Mouse (Mus musculus): ENCODE data around the gene Slc17a5.
"Not testable (repeated sequence)": the region's sequence is repeated elsewhere in the genome, so short reads cannot be mapped to it uniquely, and the experiment has no call there.

The Slc17a5 gene

DNA sequence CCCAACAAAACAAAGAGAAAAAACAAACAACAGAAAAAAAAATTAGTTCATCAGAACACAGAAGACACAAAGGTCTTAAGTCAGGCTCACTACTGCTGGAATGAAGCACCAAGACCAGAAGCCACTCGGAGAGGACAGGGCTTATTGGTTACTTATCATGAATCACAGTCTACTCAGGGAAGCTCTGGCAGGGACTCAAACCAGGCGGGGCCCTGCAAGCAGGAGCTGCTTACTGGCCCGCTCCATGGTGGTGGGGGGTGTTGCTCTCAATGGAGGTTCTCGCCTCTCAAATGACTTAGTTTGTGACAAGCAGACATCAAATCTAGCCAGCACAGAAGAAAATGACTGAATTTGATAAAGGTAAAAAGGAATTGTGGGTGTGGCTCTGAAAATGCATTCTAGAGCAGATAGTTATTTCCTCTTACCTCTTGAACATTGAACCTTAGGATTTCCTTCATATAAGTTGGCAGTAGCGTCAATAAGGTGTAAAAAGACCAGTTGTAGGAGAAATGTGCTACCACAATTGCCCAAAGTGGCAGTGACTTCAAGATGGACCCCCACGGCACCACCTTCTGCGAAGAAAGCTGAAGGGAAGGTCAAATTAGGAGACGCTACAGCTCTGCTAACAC, 29.1 kb downstream of the Slc17a5 start:
- no peak for DNase-seq

- DNase-seq: no peak
These were observed 30.8 kb downstream of the Slc17a5 start for GRCm38 (mm10) chr9:78557041-78557440.

DNA sequence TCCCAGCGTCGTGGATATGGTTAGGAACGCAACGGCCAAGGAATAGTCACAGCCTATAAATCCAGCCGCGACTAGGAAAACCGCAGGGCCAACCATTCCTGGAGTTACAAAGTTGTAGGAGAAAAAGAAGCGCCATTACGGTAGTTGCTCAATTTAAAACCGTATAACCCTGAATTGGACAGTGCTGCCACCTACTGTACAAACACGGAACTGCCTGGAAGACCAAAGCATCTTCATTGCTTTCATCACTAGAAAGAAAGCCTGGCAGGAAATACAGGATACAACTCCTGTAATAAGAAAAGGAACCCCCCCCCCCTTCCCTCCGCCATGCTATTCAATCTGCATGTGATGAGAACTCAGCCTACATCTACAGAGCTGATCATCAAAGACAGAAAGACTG, 34.9 kb downstream of the Slc17a5 start:
- DNase-seq: peak; percentile 41 to 78

DNA sequence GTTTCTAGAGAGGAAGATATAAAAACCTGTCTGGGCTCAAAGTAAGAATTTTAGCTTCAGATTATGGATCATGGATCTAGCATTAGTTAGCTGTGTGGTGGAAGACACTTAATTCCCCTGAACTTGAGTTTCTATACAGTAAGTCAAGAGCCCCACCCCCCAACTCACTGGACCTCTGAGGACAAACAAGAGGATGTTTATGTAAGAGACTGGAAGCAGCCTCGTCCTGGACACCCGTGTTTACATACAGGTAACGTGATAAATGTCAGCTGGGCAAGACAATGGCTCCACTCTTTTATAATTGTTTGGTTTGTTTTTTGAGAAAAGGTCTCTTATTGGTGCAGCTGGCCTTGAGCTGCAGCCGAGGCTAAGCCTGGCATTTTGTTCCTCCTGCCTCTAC, 36.1 kb downstream of the Slc17a5 start:
- DNase-seq: no peak

- no peak for DNase-seq
These were observed 40.1 kb downstream of the Slc17a5 start for GRCm38 (mm10) chr9:78547742-78548141.

GRCm38 (mm10) chr9:78546944-78547343, 40.9 kb downstream of the Slc17a5 start:
- DNase-seq: no peak

DNA sequence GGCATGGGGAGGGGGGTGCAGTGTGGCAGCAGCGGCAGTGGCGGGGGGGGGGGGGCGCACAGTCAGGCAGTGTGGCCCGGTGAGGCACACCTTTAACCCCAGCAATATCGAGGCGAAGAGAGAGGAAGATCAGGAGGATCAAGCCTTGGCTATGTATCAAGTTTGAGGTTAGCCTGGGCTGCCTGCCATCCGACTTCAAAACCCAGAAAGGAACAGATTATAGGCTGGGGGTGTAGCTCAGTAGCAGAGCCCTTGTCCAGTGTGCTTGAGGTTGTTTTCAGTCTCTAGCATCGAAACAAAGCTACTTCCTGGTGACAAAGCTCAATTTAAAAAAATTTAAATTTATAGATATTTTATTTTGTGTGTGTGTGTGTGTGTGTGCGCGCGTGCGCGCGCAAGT, 46.1 kb downstream of the Slc17a5 start:
- no peak for DNase-seq

GRCm38 (mm10) chr9:78538421-78538820, 49.4 kb downstream of the Slc17a5 start:
- DNase-seq: no peak

GRCm38 (mm10) chr9:78537154-78537873, 50.5 kb downstream of the Slc17a5 start:
- DNase-seq: no peak

DNA sequence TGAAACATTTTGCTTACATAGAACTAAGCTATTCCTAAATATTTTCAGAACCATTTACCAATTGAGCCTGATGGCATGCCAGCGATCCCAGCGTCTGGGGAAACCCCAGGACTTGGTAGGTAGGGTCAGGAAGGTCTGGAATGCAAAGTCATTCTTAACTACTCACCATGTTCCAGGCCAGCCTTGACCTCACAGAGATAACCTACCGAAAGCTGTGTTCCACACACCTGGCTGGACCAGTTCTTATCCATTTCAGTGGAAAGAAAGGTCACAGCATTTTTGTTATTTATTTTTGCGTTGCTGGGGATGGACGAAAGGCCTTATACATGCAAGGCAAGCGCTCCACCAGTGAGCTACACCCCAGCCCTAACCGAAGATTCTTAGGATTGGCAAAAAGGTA, 53.2 kb downstream of the Slc17a5 start:
- DNase-seq: no peak

GRCm38 (mm10) chr9:78533296-78533935, 54.4 kb downstream of the Slc17a5 start:
- peak; percentile 37 to 38 for DNase-seq

- DNase-seq: no peak
These were observed 55.5 kb downstream of the Slc17a5 start for GRCm38 (mm10) chr9:78532341-78532819.

DNA sequence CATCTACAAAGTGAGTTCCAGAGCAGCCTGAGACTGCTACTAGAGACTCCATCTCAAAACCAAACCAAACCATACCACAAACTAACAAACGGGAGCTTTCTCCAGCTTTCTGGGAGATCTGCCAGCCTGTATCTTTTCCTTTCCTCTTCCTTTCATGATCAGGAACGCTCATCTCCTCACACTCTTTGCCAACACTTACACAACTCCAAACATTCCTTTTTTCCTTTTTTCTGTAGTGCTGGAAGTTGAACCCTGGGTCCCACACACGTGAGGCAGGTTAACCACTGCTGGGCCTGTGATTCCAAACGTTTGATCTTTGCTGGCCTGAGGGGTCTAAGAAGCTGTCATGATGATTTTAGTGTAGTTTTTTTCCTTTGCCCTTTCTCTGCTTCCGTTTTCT, 56.0 kb downstream of the Slc17a5 start:
- DNase-seq: no peak

- peak; percentile 60 to 83 for DNase-seq
These were observed 60.0 kb downstream of the Slc17a5 start for GRCm38 (mm10) chr9:78527767-78528381.

DNA sequence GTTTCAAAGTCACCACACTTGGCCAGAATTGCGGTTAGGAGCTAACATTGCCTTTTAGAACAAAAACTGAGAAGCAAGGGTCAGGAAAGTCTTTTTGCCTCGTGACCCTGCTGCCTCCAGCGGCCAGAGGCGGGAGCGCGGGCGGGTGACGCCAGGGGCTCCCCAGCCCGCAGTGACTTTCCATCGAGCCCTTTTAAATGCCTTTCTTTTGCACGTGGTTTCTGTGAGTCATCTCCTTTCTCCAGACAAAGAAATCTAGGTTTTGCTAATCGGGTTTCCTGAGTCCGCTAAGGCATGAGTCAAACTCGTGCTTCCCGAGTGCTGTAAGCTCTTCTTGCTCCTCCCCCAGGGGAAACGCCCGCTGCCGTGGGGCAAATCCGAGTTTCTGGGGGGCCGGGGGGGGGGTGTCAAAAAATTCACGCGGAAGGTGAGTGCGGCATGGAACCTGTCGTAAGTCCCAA, 60.5 kb downstream of the Slc17a5 start:
- DNase-seq: peak; percentile 45 to 77

- no peak for DNase-seq
These were observed 61.6 kb downstream of the Slc17a5 start for GRCm38 (mm10) chr9:78526206-78526605.

GRCm38 (mm10) chr9:78525451-78526135, 62.2 kb downstream of the Slc17a5 start:
- no peak for DNase-seq

- DNase-seq: peak; percentile 18 to 46
These were observed 66.2 kb downstream of the Slc17a5 start for GRCm38 (mm10) chr9:78521689-78522088.

- peak in 1 of 2 experiments; percentile 20 for DNase-seq
These were observed 66.8 kb downstream of the Slc17a5 start for GRCm38 (mm10) chr9:78520780-78521601.

DNA sequence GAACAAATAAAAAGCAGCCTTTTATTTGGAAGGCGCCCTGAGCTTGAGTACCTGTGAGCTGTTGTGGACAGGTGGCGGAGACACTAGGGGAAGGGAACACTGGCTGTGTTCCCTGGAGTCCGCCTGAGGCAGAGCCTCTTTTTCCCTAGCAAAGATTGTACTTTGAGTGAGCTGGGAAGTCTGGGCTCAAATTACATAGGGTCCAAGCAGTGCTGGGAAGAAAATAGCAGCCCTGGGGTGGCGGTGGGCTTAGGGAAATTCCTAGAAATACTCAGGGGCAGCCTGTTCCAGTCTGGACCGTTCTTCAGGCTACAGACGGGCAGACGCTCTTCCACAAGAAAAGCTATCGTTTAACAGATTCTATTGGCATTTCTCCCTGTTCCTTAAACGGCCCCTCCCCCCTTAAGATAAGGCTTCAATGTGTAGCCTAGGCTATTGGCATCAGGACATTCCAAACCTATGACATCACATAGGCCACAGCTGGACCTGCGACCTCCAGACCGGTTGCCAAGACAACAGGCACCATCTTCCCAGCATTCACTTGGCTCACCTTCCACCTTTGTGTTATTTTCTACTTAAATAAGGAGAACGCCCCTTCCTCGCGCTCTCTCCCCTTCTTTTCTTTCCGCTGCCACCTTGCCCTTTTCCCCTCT, 67.6 kb downstream of the Slc17a5 start:
- no peak for DNase-seq

DNA sequence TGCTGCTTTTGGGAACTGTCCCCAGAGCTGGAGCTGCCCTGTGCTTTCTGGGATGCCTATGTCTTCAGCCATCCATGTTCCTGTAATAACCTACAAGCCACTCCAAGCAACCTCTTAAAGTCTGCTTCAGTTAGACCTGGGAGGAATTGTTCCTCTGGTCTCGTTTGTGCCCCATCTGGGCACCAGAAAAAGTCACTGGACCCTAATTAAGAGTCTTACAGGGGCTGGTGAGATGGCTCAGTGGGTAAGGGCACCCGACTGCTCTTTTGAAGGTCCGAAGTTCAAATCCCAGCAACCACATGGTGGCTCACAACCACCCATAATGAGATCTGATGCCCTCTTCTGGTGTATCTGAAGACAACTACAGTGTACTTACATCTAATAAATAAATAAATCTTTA, 70.6 kb downstream of the Slc17a5 start:
- DNase-seq: not testable (repeated sequence)

Data from spleen, adult 18-20 months (tissue).